Mouse (Mus musculus) stomach, adult 2 months (tissue): ENCODE results near the gene Ttc39d. TPM values are rescaled to one million over a fixed set of nuclear protein-coding genes. Genes with fewer than 3 reads are reported as not detected.

Experiments used
- polyA plus RNA-seq: library from polyadenylated mRNA; depleted of rRNA; stranded (reverse); fragments of >200 nt; gene quantifications from 2 replicates; pipeline ENCODE4 v1.2.3, GENCODE M21; 2012; rRNA removed

The Ttc39d gene
- not detected in 2 replicates for polyA plus RNA-seq

GRCm38 (mm10) chr17:80206671-80207581 lies at the start of gene Ttc39d, which contains the start of gene Srsf7:
Gene Ttc39d, plus strand, starts transcription at chr17:80207460.
Gene Srsf7, minus strand, starts transcription at chr17:80207307.

DNA sequence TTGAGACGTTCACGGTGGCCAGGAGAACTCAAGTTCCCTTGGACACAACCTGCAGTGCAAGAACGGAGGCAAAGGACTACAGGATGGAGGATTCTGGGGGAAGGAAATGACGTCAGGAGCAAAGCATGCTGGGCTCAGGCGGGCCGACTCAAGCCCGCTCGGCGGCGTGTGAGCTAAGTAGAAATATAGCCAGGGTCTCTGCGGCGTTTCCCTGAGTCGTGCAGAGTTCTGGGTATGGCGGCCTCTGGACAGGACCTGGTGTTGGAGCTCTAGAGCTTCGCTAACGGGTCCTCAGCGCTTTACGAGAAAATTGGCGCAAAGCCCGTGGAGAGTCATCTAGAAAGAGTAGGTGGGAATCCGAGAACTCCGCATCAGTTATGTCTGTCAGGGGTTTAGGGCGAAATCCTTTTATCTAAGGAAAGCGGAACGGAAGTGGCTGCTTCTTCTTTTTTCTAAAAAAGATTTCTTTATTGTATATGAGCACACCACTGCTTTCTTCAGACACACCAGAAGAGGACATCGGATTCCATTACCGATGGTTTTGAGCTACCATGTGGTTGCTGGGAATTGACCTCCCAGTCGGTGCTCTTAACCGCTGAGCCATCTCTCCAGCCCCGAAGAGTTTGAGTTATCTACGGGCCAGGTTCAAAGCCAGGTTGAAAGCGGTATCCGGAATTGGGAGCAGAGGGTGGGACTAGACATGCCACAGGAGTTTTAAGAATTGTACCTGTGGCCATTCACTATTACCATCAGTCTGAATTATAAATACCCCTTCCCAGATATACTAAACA lies 17.3 kb downstream of the Ttc39d start, which contains the start of gene Gemin6:
Gene Gemin6 (plus strand): TSS at position 116 of the 791 bp plus-strand sequence.

Other genes with a start within 250 kb of the Ttc39d start
- 4.1 and 6.3 TPM in 2 replicates for gene Hnrnpll, start 145.1 kb upstream of the Ttc39d start, polyA plus RNA-seq
- 9.1 and 11.3 TPM in 2 replicates for gene Galm, start 80.0 kb upstream of the Ttc39d start, polyA plus RNA-seq
- 4.4 and 5.9 TPM in 2 replicates for gene Srsf7, start 153 bp upstream of the Ttc39d start, polyA plus RNA-seq
- gene Gemin6, start 17.0 kb downstream of the Ttc39d start, polyA plus RNA-seq, result 0.37 and 0.71 TPM in 2 replicates
- gene Morn2, start 82.7 kb downstream of the Ttc39d start, polyA plus RNA-seq, result 0.65 and 0.94 TPM in 2 replicates
- gene Dhx57, start 83.0 kb downstream of the Ttc39d start, polyA plus RNA-seq, result 1.6 and 2.0 TPM in 2 replicates
- gene Arhgef33, start 99.9 kb downstream of the Ttc39d start, polyA plus RNA-seq, result 0.04 and 0.05 TPM in 2 replicates
- gene Gm10190, start 166.1 kb downstream of the Ttc39d start, polyA plus RNA-seq, result not detected in 2 replicates